Mouse (Mus musculus): Measurements from ENCODE around the gene Plk3. TPM values are rescaled to one million over a fixed set of nuclear protein-coding genes. Genes with fewer than 3 reads are reported as not detected.

The Plk3 gene
- polyA plus RNA-seq, 1 experiment from 2014 or later = 3.4 TPM

GRCm38 (mm10) chr4:117124518-117125347 is 9.0 kb downstream of the Plk3 start:
- peak overlapping the region; percentile 39 for H3K4me2 ChIP-seq (ENCODE audit: low read depth, low read length)
- whole genome bisulfite sequencing = 50% methylated on average over 14 of the region's 14 CpGs
- ATAC-seq (ENCODE audit: insufficient read depth, low FRiP score) = no peak

GRCm38 (mm10) chr4:117124218-117124517 is 9.6 kb downstream of the Plk3 start:
- Histone ChIP-seq H3K4me2 (ENCODE audit: low read depth, low read length) (0 out of 2 replicates have a peak overlapping the region, but pooled peaks have one; percentile 39), H3K27ac (ENCODE audit: low read length) (peak overlapping the region; percentile 94), H3K27me3 (ENCODE audit: control insufficient read depth, insufficient read depth, low read length) (no peaks in the 10 kb centered on the region), H3K36me3 (ENCODE audit: control insufficient read depth, insufficient read depth, low read length) (peaks cover 7% of the 10 kb centered on the region; the same call in 1 of the 2 replicates), H3K4me1 (ENCODE audit: control insufficient read depth, insufficient read depth, low read length) (peaks cover 37% of the 10 kb centered on the region), H3K9me3 (replicated peaks; ENCODE audit: control insufficient read depth, low read length) (no peaks in the 10 kb centered on the region), H3K9ac (ENCODE audit: low read length) (peak overlapping the region; percentile 72; the same call in 1 of the 2 replicates), H3K4me3 (replicated peaks; ENCODE audit: low read length) (no peak overlapping the region)
- 69% methylated on average over 3 of the region's 3 CpGs for WGBS
- ATAC-seq (ENCODE audit: insufficient read depth, low FRiP score) = no peak

More at GRCm38 (mm10) chr4:117124518-117125347, 9.0 kb downstream of the Plk3 start:
- Histone ChIP-seq H3K36me3 (ENCODE audit: control insufficient read depth, insufficient read depth, low read length) (peaks cover 7% of the 10 kb centered on the region; the same call in 1 of the 2 replicates), H3K27ac (ENCODE audit: low read length) (peak overlapping the region; percentile 94), H3K4me3 (replicated peaks; ENCODE audit: low read length) (no peak overlapping the region), H3K4me1 (ENCODE audit: control insufficient read depth, insufficient read depth, low read length) (peaks cover 35% of the 10 kb centered on the region), H3K9ac (ENCODE audit: low read length) (peak overlapping the region; percentile 72), H3K9me3 (replicated peaks; ENCODE audit: control insufficient read depth, low read length) (no peaks in the 10 kb centered on the region), H3K27me3 (ENCODE audit: control insufficient read depth, insufficient read depth, low read length) (no peaks in the 10 kb centered on the region)

GRCm38 (mm10) chr4:117123546-117124217 is 10.1 kb downstream of the Plk3 start:
- H3K9ac ChIP-seq (ENCODE audit: low read length) = no peak overlapping the region
- no peak overlapping the region for H3K4me2 ChIP-seq (ENCODE audit: low read depth, low read length)
- H3K27ac ChIP-seq (ENCODE audit: low read length) = no peak overlapping the region
- peaks cover 5% of the 10 kb centered on the region; the same call in 1 of the 2 replicates for H3K36me3 ChIP-seq (ENCODE audit: control insufficient read depth, insufficient read depth, low read length)
- H3K27me3 ChIP-seq (ENCODE audit: control insufficient read depth, insufficient read depth, low read length) = no peaks in the 10 kb centered on the region
- WGBS = 72% methylated on average over 7 of the region's 9 CpGs
- no peak overlapping the region for H3K4me3 ChIP-seq (replicated peaks; ENCODE audit: low read length)
- H3K4me1 ChIP-seq (ENCODE audit: control insufficient read depth, insufficient read depth, low read length) = peaks cover 37% of the 10 kb centered on the region
- no peak for ATAC-seq (ENCODE audit: insufficient read depth, low FRiP score)
- H3K9me3 ChIP-seq (replicated peaks; ENCODE audit: control insufficient read depth, low read length) = no peaks in the 10 kb centered on the region

- H3K36me3 ChIP-seq (ENCODE audit: control insufficient read depth, insufficient read depth, low read length) = no peaks in the 10 kb centered on the region
- 75% methylated on average over 4 of the region's 4 CpGs for WGBS
- H3K9ac ChIP-seq (ENCODE audit: low read length) = no peak overlapping the region
- no peak for ATAC-seq (ENCODE audit: insufficient read depth, low FRiP score)
- no peaks in the 10 kb centered on the region for H3K27me3 ChIP-seq (ENCODE audit: control insufficient read depth, insufficient read depth, low read length)
- H3K9me3 ChIP-seq (replicated peaks; ENCODE audit: control insufficient read depth, low read length) = no peaks in the 10 kb centered on the region
- no peak overlapping the region for H3K4me3 ChIP-seq (replicated peaks; ENCODE audit: low read length)
- H3K27ac ChIP-seq (ENCODE audit: low read length) = peak overlapping the region; percentile 31; the same call in 1 of the 2 replicates
- peaks cover 37% of the 10 kb centered on the region for H3K4me1 ChIP-seq (ENCODE audit: control insufficient read depth, insufficient read depth, low read length)
- H3K4me2 ChIP-seq (ENCODE audit: low read depth, low read length) = no peak overlapping the region
These were observed 11.6 kb downstream of the Plk3 start for GRCm38 (mm10) chr4:117122209-117122608.

GRCm38 (mm10) chr4:117120445-117121414 is 13.0 kb downstream of the Plk3 start:
- no peaks in the 10 kb centered on the region for H3K9me3 ChIP-seq (replicated peaks; ENCODE audit: control insufficient read depth, low read length)
- peak overlapping the region; percentile 75 for H3K9ac ChIP-seq (ENCODE audit: low read length)
- no peaks in the 10 kb centered on the region for H3K36me3 ChIP-seq (ENCODE audit: control insufficient read depth, insufficient read depth, low read length)
- peak overlapping the region; percentile 93 for H3K4me2 ChIP-seq (ENCODE audit: low read depth, low read length)
- peak overlapping the region; percentile 68 for H3K4me3 ChIP-seq (replicated peaks; ENCODE audit: low read length)
- peak overlapping the region; percentile 92 for H3K27ac ChIP-seq (ENCODE audit: low read length)
- peaks cover 28% of the 10 kb centered on the region for H3K4me1 ChIP-seq (ENCODE audit: control insufficient read depth, insufficient read depth, low read length)
- WGBS = under 1% methylated on average over 69 of the region's 69 CpGs
- ATAC-seq (ENCODE audit: insufficient read depth, low FRiP score) = peak; percentile 95
- no peaks in the 10 kb centered on the region for H3K27me3 ChIP-seq (ENCODE audit: control insufficient read depth, insufficient read depth, low read length)

- H3K9ac ChIP-seq (ENCODE audit: low read length) = peak overlapping the region; percentile 66
- no peaks in the 10 kb centered on the region for H3K9me3 ChIP-seq (replicated peaks; ENCODE audit: control insufficient read depth, low read length)
- 3% methylated on average over 10 of the region's 10 CpGs for WGBS
- H3K4me2 ChIP-seq (ENCODE audit: low read depth, low read length) = peak overlapping the region; percentile 77
- peak overlapping the region; percentile 92 for H3K27ac ChIP-seq (ENCODE audit: low read length)
- H3K36me3 ChIP-seq (ENCODE audit: control insufficient read depth, insufficient read depth, low read length) = no peaks in the 10 kb centered on the region
- peaks cover 21% of the 10 kb centered on the region for H3K4me1 ChIP-seq (ENCODE audit: control insufficient read depth, insufficient read depth, low read length)
- H3K27me3 ChIP-seq (ENCODE audit: control insufficient read depth, insufficient read depth, low read length) = no peaks in the 10 kb centered on the region
- H3K4me3 ChIP-seq (replicated peaks; ENCODE audit: low read length) = peak overlapping the region; percentile 68
- ATAC-seq (ENCODE audit: insufficient read depth, low FRiP score) = peak; percentile 1; the same call in 1 of the 2 replicates
These were observed 13.7 kb downstream of the Plk3 start for GRCm38 (mm10) chr4:117120052-117120444.

- Histone ChIP-seq H3K36me3 (ENCODE audit: control insufficient read depth, insufficient read depth, low read length) (no peaks in the 10 kb centered on the region), H3K9ac (ENCODE audit: low read length) (peak overlapping the region; percentile 66), H3K27me3 (ENCODE audit: control insufficient read depth, insufficient read depth, low read length) (no peaks in the 10 kb centered on the region), H3K4me1 (ENCODE audit: control insufficient read depth, insufficient read depth, low read length) (peaks cover 17% of the 10 kb centered on the region), H3K4me2 (ENCODE audit: low read depth, low read length) (peak overlapping the region; percentile 77), H3K9me3 (replicated peaks; ENCODE audit: control insufficient read depth, low read length) (no peaks in the 10 kb centered on the region), H3K4me3 (replicated peaks; ENCODE audit: low read length) (peak overlapping the region; percentile 68), H3K27ac (ENCODE audit: low read length) (peak overlapping the region; percentile 92)
- no peak for ATAC-seq (ENCODE audit: insufficient read depth, low FRiP score)
- WGBS = 73% methylated on average over 5 of the region's 5 CpGs
These were observed 14.1 kb downstream of the Plk3 start for GRCm38 (mm10) chr4:117119636-117120035.

GRCm38 (mm10) chr4:117117931-117118330 is 15.8 kb downstream of the Plk3 start:
- Histone ChIP-seq H3K4me1 (ENCODE audit: control insufficient read depth, insufficient read depth, low read length) (peaks cover 15% of the 10 kb centered on the region), H3K27me3 (ENCODE audit: control insufficient read depth, insufficient read depth, low read length) (no peaks in the 10 kb centered on the region), H3K9ac (ENCODE audit: low read length) (no peak overlapping the region), H3K9me3 (replicated peaks; ENCODE audit: control insufficient read depth, low read length) (no peaks in the 10 kb centered on the region), H3K27ac (ENCODE audit: low read length) (no peak overlapping the region), H3K4me2 (ENCODE audit: low read depth, low read length) (no peak overlapping the region), H3K36me3 (ENCODE audit: control insufficient read depth, insufficient read depth, low read length) (no peaks in the 10 kb centered on the region), H3K4me3 (replicated peaks; ENCODE audit: low read length) (no peak overlapping the region)
- WGBS = 90% methylated on average over 7 of the region's 7 CpGs
- ATAC-seq (ENCODE audit: insufficient read depth, low FRiP score) = no peak
